Mouse (Mus musculus): ENCODE results near the gene Pnpo.

The Pnpo gene

DNA sequence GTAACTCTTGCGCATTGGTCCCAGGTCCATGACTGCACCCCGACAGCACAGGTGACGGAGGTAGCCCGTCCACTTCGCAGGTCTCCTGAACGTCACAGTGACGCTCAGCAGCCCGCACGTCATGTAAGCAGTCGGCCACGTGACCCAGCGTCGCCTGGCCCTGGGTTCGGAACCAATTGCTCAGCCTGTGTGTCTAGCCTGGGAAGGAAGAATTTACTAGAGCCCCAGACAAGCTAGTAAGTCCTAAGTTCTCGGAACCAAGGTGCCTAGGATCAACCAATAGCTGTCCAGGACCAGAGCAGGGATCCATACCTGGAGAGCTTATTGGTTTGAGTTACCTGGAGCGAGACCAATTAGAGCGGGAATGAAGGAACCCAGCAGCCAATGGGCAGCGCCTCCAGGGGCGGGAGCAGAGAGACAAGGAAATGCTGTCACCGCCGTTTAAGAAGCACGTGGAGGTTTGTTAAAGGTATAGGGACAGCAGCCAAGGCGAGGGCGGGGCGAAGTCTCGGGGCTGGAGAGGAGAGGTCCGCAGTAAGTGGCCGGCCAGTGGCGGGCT, at the start of gene Pnpo:
Gene Pnpo, minus strand, starts transcription at position 241 of the 559 bp plus-strand sequence.
- DNase-seq (ENCODE audit: low spot score in 2 of 2): peak; percentile 58 to 84

GRCm38 (mm10) chr11:96992722-96993311, 49.0 kb upstream of the Pnpo start:
- no peak for DNase-seq (ENCODE audit: low spot score in 2 of 2)

DNA sequence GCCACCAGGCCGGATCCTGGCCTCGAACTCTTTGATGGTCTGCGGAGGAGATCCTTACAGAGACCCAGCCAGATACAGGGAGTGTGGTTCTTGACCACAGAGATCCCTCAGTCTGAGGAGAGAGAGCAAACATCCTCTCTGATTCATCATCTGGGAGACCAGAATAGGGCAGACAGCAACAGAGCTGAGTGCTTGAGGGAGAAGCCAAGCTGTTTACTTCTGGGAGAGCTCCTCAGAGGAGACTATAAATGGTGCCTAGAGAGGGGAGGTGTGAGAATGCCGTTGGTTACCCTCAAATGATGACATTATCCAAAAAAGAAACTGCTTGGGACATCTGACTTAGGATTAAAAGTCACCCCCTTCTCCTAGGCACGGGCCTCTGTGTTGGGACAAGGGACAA, 47.7 kb upstream of the Pnpo start:
- no peak for DNase-seq (ENCODE audit: low spot score in 2 of 2)

DNA sequence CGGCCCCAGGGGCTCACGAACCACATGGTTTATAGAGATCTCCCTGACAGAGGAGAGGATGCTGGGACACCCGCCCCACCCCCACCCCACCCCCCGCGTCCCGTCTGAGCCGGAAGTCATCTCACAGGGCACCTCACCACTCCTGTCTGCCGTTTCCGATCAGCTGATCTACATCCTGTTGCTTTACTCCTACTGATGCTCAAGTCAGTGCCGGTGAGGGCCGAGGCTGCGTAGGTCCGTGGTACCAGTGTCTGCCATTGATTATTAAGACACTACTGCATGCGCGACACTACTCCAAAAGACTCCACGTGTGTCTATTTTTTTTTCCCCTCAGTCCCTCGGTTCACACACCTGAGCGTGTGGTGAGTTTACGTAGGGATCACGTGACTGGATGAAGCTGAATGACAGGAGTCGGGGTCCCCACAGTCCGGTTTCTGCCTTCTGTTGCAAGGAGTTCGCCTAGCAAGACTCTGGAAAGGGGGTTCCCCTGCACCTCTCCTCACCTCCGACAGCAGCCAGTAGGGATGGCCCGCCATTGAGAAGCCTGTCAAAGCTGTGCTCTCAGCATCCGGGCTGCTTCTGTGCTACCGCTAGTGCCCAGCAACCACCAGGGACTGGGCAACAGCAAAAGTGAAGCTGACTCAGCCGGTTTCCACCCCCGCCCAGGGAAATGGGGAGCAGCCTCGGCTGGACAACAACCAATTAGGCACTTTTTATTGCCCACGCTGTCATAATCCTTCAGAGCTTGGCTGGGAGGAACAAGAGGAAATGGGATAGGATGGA, 44.3 kb upstream of the Pnpo start:
- no peak for DNase-seq (ENCODE audit: low spot score in 2 of 2)

DNA sequence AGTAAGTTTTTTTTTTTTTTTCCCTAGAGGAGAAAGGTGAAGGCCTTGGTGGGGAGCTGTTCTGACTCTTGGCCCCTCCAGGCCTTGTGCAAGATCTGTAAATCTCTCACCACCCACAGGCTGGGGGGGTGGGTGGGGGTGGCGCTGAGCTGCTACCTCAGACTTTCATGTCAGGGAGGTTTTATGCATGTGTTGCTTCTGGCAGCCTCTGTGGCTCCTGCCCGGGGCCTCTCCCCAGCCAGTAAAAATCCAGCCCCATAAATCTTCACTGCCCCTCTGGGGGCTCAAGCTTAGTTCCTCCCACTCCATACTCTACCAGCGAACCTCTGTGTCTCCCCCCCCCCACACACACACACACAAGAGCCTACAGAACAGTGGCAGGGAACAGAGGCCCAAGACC, 42.7 kb upstream of the Pnpo start:
- no peak for DNase-seq (ENCODE audit: low spot score in 2 of 2)

GRCm38 (mm10) chr11:96984903-96985302, 41.1 kb upstream of the Pnpo start:
- DNase-seq (ENCODE audit: low spot score in 2 of 2): no peak

GRCm38 (mm10) chr11:96982859-96983258, 39.1 kb upstream of the Pnpo start, which contains the start of gene Sp2:
Gene Sp2 (minus strand): TSS chr11:96982959.
- no peak for DNase-seq (ENCODE audit: low spot score in 2 of 2)

- DNase-seq (ENCODE audit: low spot score in 2 of 2): peak; percentile 64 to 82
Observed at GRCm38 (mm10) chr11:96982355-96982754, 38.6 kb upstream of the Pnpo start.

- no peak for DNase-seq (ENCODE audit: low spot score in 2 of 2)
Observed at GRCm38 (mm10) chr11:96981461-96981860, 37.7 kb upstream of the Pnpo start.

DNA sequence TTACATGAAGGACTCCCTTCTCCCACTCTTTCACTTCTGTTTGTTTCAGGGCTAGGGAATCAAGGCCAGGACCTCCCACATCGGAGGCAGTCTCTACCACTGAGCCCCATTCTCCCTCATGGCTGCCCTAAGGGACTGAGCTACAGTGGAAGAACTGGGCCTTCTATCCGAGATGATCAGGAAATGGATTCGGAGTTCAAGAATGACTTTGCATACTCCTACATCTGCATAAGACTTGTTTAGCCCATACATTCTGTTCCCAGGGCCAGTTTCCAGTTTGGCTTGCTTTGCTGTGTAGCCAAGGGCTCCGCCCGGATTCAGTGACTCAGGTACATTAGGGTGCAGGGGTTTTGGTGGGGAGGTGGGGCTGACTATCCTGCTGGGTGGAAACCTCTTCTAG, 36.2 kb upstream of the Pnpo start:
- no peak for DNase-seq (ENCODE audit: low spot score in 2 of 2)

GRCm38 (mm10) chr11:96979329-96979728, 35.5 kb upstream of the Pnpo start:
- no peak for DNase-seq (ENCODE audit: low spot score in 2 of 2)

- DNase-seq (ENCODE audit: low spot score in 2 of 2): no peak
Observed at GRCm38 (mm10) chr11:96978401-96979246, 34.8 kb upstream of the Pnpo start.

DNA sequence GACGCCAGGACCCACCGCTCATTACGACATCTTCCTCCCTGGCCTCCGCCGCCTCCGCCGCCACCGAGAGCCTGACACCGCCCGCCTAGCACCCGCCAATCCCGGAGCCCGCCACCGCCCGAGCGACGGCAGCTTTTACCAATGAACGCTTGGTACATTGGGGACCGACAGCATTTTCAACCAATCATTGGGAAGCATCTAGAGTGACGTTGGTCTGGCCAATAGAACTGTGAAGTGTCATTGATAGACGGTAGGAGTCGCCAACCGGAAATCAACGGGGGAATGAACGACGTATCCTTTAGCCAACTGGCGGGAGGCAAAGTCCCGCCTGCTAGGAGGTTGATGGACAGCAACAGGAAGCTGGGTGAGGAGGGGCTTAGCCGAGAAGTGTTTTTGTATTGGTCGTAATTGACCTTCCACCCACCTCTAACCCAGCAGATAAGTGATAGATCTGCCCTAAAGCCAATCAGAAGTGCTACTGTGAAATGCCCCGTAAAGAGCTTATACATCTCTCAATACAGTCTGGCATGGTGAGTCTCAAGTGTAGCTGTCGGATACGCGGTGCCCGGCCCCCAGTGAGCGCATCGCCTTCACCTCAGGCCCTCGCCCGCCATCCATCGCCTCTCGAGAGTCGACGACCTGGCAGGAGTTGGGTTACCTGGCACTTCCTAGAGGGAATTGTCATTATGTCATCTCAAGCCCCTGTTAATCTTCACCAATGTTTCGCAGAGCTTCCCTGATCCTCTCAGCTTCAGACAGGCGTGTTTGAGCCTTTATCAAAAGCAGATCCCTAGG, 34.0 kb upstream of the Pnpo start:
- peak; percentile 95 to 98 for DNase-seq (ENCODE audit: low spot score in 2 of 2)

DNA sequence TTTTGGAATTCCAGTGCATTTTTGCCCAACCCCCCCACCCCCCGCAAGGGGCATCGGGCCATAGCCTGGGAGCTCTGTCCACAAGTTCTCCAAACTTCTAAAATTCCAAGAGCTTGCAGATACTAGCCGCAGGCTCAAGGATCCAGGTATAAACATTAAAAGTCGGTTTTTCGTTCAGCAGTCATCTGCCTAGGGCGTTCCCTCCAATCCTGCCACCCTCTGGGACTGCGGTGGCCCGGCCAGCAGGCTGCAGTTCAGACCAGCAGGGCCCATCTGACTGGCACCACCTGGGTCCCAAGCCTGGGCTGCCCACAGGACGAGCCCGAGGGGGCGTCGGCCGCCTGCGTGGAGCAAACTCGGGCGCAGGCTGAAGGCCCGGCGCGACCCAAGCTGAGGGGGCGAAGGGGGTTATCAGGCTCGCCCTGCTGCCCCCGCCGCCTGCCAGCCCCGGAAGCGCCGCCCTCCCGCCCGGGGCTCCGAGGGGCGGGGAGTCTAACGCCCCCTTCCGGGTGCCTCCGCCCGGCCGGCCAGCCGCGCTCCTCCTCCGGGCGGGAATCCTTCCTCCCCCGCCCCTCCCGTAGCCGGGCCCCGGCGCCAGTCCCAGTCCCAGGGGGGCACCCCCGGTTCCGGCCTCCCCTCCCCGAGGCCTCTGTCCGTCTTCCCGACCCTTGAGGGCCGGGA, 33.3 kb upstream of the Pnpo start:
- DNase-seq (ENCODE audit: low spot score in 2 of 2): peak; percentile 71 to 87

GRCm38 (mm10) chr11:96976379-96976687, 32.5 kb upstream of the Pnpo start:
- no peak for DNase-seq (ENCODE audit: low spot score in 2 of 2)

DNA sequence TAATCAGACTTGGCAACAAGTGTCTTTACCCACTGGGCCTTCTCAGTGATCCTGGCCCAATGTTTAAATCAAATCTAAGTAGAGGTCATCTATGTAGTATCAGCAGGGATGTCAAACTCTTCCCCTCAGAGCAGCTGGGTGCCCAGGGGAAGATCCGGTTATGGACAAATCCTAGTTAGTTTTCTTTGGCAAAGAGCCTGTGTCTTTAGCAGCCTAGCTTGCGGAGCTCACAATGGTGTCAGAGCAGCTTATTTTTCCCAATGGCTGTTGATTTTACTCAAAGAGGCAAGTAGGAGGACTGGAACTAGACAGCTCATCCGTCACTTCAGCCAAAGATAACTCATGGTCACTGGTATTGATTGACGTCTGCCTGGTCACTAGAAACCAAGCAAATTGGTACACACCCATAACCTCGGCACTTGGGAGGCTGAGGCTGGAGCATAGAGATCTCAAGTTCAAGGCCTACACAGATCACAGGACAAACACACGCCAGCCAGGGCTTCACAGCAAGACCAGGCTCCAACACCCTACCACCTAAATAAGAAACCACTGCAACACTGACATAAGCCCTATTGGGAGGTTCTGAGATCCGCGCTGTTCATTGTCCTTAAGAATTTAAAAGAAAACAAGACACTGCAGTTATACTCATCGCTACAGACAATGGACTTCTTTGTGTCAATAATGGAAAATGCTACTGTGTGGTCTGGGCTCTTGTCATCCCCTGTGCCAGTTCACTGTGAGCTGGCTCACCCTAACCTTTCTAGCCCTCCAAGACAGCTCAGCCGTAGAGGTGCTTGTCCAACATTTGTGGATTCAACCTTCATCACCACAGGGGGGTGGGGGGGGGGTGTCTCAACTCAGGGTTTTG, 32.0 kb upstream of the Pnpo start:
- no peak for DNase-seq (ENCODE audit: low spot score in 2 of 2)

GRCm38 (mm10) chr11:96974813-96975212, 31.0 kb upstream of the Pnpo start:
- DNase-seq (ENCODE audit: low spot score in 2 of 2): no peak

DNA sequence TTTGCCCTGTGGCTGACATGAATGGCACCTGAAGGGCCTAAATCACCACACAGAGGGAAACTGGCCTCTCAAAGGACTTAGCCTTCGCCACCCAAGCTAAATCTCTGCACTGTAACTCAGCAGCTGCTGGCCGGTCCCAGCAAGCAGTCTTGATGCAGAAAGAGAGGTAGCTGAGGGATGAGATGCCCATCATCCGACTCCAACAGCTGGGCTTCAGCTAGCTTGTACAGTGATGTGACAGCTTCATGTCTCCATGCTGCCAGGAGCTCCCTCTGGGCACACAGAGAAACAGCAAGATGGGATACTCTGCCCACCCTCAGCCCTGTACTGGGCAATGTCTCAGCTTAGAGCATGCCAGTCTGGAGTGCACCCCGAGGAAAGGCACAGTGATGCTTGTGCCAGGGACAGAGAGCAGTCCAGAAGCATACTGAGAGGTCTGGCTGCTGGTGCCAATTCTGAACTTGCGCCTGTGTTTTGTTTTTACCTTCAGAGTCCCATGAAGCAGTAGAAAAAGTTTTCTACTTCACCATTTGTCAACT, 29.7 kb upstream of the Pnpo start:
- peak in 1 of 2 experiments; percentile 32 for DNase-seq (ENCODE audit: low spot score in 2 of 2)

DNA sequence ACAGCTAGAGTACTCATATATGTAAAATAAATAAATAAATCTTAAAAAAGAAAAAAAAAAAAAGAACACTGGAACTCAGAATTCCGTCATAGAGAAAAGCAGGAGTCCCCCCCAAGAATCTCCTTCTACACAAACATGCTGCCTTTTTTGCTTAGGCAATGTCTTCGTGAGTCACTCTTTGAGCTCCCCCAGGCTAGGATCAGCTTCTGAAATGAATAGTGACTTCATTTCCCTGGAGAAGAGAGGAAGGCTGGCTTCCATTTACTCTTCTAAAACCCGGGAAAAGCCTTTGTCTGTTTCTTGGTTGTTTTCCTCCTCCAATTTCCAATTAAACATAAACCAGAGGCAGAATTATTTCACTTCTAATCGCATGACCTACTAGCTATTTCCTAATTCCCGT, 29.1 kb upstream of the Pnpo start:
- no peak for DNase-seq (ENCODE audit: low spot score in 2 of 2)

- no peak for DNase-seq (ENCODE audit: low spot score in 2 of 2)
Observed at GRCm38 (mm10) chr11:96970341-96970740, 26.6 kb upstream of the Pnpo start.
